Mouse (Mus musculus): ENCODE results near the gene Gm20422. TPM values are rescaled to one million over a fixed set of nuclear protein-coding genes. Genes with fewer than 3 reads are reported as not detected.

Gene Gm20422
- polyA plus RNA-seq, 1 experiment from 2014 or later: not detected

GRCm38 (mm10) chr8:69789731-69790130, 15.0 kb upstream of the Gm20422 start:
- Histone ChIP-seq H3K4me1 (ENCODE audit: control insufficient read depth, insufficient read depth, low read length) (peaks cover 12% of the 10 kb centered on the region), H3K4me3 (ENCODE audit: low read length) (0 out of 2 replicates have a peak overlapping the region, but pooled peaks have one; percentile 99), H3K27me3 (ENCODE audit: control insufficient read depth, insufficient read depth, low read length) (no peaks in the 10 kb centered on the region), H3K9me3 (ENCODE audit: control insufficient read depth, low read length) (no peaks in the 10 kb centered on the region), H3K27ac (ENCODE audit: low read depth, low read length) (no peak overlapping the region), H3K9ac (ENCODE audit: low read depth, low read length) (no peak overlapping the region), H3K4me2 (replicated peaks; ENCODE audit: low read depth, low read length) (peak overlapping the region; percentile 79), H3K36me3 (ENCODE audit: control insufficient read depth, insufficient read depth, low read length) (peaks cover 16% of the 10 kb centered on the region)
- ATAC-seq (ENCODE audit: low FRiP score, low TSS enrichment): no peak
- 74% methylated on average over 5 of the region's 5 CpGs for WGBS

GRCm38 (mm10) chr8:69789105-69789504, 14.4 kb upstream of the Gm20422 start:
- H3K4me3 ChIP-seq (ENCODE audit: low read length): no peak overlapping the region

DNA sequence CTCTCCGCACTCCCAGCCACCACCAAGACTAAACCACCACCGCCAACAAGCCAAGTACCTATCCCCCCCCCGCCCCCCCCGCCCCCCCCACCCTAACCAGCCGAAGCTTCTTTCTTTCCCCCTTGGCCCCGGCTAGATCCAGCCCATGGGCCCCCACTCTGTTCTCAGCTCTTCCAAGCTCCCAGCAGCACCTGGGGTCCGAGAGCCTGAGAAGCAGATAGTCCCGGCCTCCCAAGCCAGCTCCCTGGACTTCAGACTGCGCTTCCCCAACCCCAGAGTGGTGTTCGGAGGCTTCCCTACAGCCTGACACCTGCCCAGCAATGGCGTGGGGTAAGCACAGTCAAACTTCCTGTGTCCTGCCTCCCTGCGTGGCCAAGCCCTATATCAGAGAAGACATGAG, 2.4 kb upstream of the Gm20422 start:
- Histone ChIP-seq H3K27me3 (ENCODE audit: control insufficient read depth, insufficient read depth, low read length) (no peaks in the 10 kb centered on the region), H3K4me2 (replicated peaks; ENCODE audit: low read depth, low read length) (no peak overlapping the region), H3K4me3 (ENCODE audit: low read length) (no peak overlapping the region), H3K9ac (ENCODE audit: low read depth, low read length) (no peak overlapping the region), H3K4me1 (ENCODE audit: control insufficient read depth, insufficient read depth, low read length) (peaks cover 10% of the 10 kb centered on the region; the same call in 1 of the 2 replicates), H3K27ac (ENCODE audit: low read depth, low read length) (no peak overlapping the region), H3K36me3 (ENCODE audit: control insufficient read depth, insufficient read depth, low read length) (no peaks in the 10 kb centered on the region), H3K9me3 (ENCODE audit: control insufficient read depth, low read length) (no peaks in the 10 kb centered on the region)
- no peak for ATAC-seq (ENCODE audit: low FRiP score, low TSS enrichment)
- 72% methylated on average over 9 of the region's 12 CpGs for WGBS

More at GRCm38 (mm10) chr8:69789105-69789504, 14.4 kb upstream of the Gm20422 start:
- Histone ChIP-seq H3K27me3 (ENCODE audit: control insufficient read depth, insufficient read depth, low read length) (no peaks in the 10 kb centered on the region), H3K9me3 (ENCODE audit: control insufficient read depth, low read length) (no peaks in the 10 kb centered on the region), H3K36me3 (ENCODE audit: control insufficient read depth, insufficient read depth, low read length) (peaks cover 9% of the 10 kb centered on the region), H3K4me2 (replicated peaks; ENCODE audit: low read depth, low read length) (no peak overlapping the region), H3K9ac (ENCODE audit: low read depth, low read length) (no peak overlapping the region), H3K27ac (ENCODE audit: low read depth, low read length) (no peak overlapping the region), H3K4me1 (ENCODE audit: control insufficient read depth, insufficient read depth, low read length) (peaks cover 12% of the 10 kb centered on the region)
- WGBS: 90% methylated on average over 5 of the region's 5 CpGs
- ATAC-seq (ENCODE audit: low FRiP score, low TSS enrichment): no peak

DNA sequence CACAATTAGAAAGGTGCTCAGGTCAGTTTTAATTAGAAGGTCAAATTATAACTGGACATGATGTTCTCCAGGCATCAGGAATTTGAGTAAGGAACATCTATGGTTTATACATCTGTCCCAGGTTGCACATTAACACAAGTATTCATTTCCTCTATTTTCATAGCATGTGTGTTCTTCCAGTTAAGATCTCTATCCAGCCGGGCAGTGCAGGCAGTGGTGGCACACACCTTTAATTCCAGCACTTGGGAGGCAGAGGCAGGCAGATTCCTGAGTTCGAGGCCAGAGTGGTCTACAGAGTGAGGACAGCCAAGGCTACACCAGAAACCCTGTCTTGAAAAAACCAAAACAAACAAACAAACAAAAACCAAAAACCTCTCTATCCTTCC, 456 bp upstream of the Gm20422 start:
- ATAC-seq (ENCODE audit: low FRiP score, low TSS enrichment): no peak; the same call in 1 of the 2 replicates
- WGBS: 46% methylated on average over 2 of the region's 2 CpGs
- Histone ChIP-seq H3K4me2 (replicated peaks; ENCODE audit: low read depth, low read length) (peak overlapping the region; percentile 36), H3K27ac (ENCODE audit: low read depth, low read length) (no peak overlapping the region), H3K4me1 (ENCODE audit: control insufficient read depth, insufficient read depth, low read length) (peaks cover 10% of the 10 kb centered on the region; the same call in 1 of the 2 replicates), H3K36me3 (ENCODE audit: control insufficient read depth, insufficient read depth, low read length) (0 out of 2 replicates have a peak, but pooled peaks cover 4% of the 10 kb centered on the region), H3K9me3 (ENCODE audit: control insufficient read depth, low read length) (no peaks in the 10 kb centered on the region), H3K4me3 (ENCODE audit: low read length) (peak overlapping the region; percentile 82), H3K27me3 (ENCODE audit: control insufficient read depth, insufficient read depth, low read length) (no peaks in the 10 kb centered on the region), H3K9ac (ENCODE audit: low read depth, low read length) (no peak overlapping the region)

GRCm38 (mm10) chr8:69772106-69772505, 2.6 kb downstream of the Gm20422 start:
- ATAC-seq (ENCODE audit: low FRiP score, low TSS enrichment): no peak
- 83% methylated on average over 2 of the region's 2 CpGs for WGBS
- Histone ChIP-seq H3K27ac (ENCODE audit: low read depth, low read length) (no peak overlapping the region), H3K4me2 (replicated peaks; ENCODE audit: low read depth, low read length) (no peak overlapping the region), H3K9ac (ENCODE audit: low read depth, low read length) (no peak overlapping the region), H3K27me3 (ENCODE audit: control insufficient read depth, insufficient read depth, low read length) (no peaks in the 10 kb centered on the region), H3K36me3 (ENCODE audit: control insufficient read depth, insufficient read depth, low read length) (peaks cover 32% of the 10 kb centered on the region), H3K9me3 (ENCODE audit: control insufficient read depth, low read length) (no peaks in the 10 kb centered on the region), H3K4me3 (ENCODE audit: low read length) (no peak overlapping the region), H3K4me1 (ENCODE audit: control insufficient read depth, insufficient read depth, low read length) (peaks cover 10% of the 10 kb centered on the region; the same call in 1 of the 2 replicates)

DNA sequence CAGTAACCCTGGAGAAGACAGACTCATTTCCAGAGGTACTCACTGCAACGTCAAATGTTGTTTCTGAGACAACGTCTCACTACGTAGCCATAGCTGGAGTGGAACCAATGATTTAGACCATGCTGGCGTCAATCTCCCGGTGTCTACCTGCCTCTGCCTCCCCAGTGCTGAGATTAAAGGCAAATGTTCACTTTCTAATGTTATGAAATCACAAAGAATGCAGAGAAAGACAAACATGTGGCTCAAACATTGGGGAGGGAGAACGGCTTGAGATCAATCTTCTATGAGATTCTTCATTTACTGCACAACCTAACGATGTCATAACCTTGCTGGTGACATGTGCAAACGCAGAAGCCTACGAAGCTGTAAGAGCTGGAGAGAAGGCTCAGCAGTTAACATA, 3.5 kb downstream of the Gm20422 start:
- H3K9me3 ChIP-seq (ENCODE audit: control insufficient read depth, low read length): peaks cover 5% of the 10 kb centered on the region; the same call in 1 of the 2 replicates
- peaks cover 41% of the 10 kb centered on the region for H3K36me3 ChIP-seq (ENCODE audit: control insufficient read depth, insufficient read depth, low read length)
- no peak overlapping the region for H3K4me2 ChIP-seq (replicated peaks; ENCODE audit: low read depth, low read length)
- no peak overlapping the region for H3K27ac ChIP-seq (ENCODE audit: low read depth, low read length)
- ATAC-seq (ENCODE audit: low FRiP score, low TSS enrichment): no peak
- no peak overlapping the region for H3K9ac ChIP-seq (ENCODE audit: low read depth, low read length)
- H3K4me1 ChIP-seq (ENCODE audit: control insufficient read depth, insufficient read depth, low read length): peaks cover 10% of the 10 kb centered on the region; the same call in 1 of the 2 replicates
- WGBS: 86% methylated on average over 9 of the region's 9 CpGs
- H3K4me3 ChIP-seq (ENCODE audit: low read length): no peak overlapping the region
- no peaks in the 10 kb centered on the region for H3K27me3 ChIP-seq (ENCODE audit: control insufficient read depth, insufficient read depth, low read length)

DNA sequence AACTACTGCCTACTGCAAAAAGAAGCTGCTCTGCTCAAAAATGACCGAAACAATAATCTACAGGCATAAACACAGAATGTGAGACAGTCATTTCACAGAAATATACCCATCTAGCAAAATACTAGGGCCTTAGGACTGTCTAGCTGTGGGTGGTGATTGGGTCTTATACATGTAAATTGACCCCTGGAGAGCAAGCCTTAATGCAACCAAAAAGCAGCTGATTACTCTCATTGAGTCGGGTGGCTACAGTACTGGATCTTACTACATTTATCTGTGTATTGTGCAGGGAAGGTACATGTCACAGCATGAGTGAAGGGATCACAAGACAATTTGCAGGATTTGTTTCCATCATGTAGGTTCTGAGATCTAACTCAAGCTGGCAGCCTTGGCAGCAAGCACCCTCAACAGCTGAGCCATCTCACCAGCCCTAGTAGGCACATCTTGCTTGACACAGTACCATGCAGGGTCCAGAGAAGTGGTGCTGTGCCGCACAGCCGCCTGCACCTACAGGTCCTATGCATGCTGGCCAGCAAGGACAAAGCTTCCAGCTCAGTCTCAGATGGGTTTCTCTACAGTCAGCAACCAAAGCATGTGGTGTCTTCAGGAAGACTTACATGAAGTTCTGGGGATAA, 12.8 kb downstream of the Gm20422 start:
- 94% methylated on average over 4 of the region's 4 CpGs for WGBS
- Histone ChIP-seq H3K27ac (ENCODE audit: low read depth, low read length) (no peak overlapping the region), H3K36me3 (ENCODE audit: control insufficient read depth, insufficient read depth, low read length) (peaks cover 66% of the 10 kb centered on the region), H3K9ac (ENCODE audit: low read depth, low read length) (no peak overlapping the region), H3K4me3 (ENCODE audit: low read length) (no peak overlapping the region), H3K4me2 (replicated peaks; ENCODE audit: low read depth, low read length) (no peak overlapping the region), H3K27me3 (ENCODE audit: control insufficient read depth, insufficient read depth, low read length) (no peaks in the 10 kb centered on the region), H3K9me3 (ENCODE audit: control insufficient read depth, low read length) (peaks cover 11% of the 10 kb centered on the region; the same call in 1 of the 2 replicates), H3K4me1 (ENCODE audit: control insufficient read depth, insufficient read depth, low read length) (no peaks in the 10 kb centered on the region)
- ATAC-seq (ENCODE audit: low FRiP score, low TSS enrichment): no peak

DNA sequence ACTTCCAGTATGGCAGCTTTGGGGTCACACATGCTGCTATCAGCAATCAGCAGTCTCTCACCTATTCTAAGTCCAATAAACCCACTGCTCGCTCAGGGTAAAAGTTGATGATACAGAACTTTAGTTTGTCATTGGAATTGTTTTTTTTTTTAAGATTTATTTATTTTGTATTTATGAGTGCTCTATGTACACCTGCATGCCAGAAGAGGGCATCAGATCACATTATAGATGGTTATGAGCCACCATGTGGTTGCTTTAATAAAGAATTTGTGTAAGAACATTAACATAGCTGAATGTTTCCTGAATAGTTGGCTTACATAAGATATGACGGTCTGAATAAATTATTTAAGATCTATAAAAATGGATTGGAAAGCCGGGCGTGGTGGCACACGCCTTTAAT, 16.4 kb downstream of the Gm20422 start:
- Histone ChIP-seq H3K9me3 (ENCODE audit: control insufficient read depth, low read length) (no peaks in the 10 kb centered on the region), H3K4me3 (ENCODE audit: low read length) (no peak overlapping the region), H3K27me3 (ENCODE audit: control insufficient read depth, insufficient read depth, low read length) (no peaks in the 10 kb centered on the region), H3K4me1 (ENCODE audit: control insufficient read depth, insufficient read depth, low read length) (no peaks in the 10 kb centered on the region), H3K36me3 (ENCODE audit: control insufficient read depth, insufficient read depth, low read length) (peaks cover 48% of the 10 kb centered on the region), H3K9ac (ENCODE audit: low read depth, low read length) (no peak overlapping the region), H3K27ac (ENCODE audit: low read depth, low read length) (no peak overlapping the region), H3K4me2 (replicated peaks; ENCODE audit: low read depth, low read length) (no peak overlapping the region)
- WGBS: 97% methylated on average over 5 of the region's 5 CpGs
- ATAC-seq (ENCODE audit: low FRiP score, low TSS enrichment): no peak

- Histone ChIP-seq H3K4me3 (ENCODE audit: low read length) (no peak overlapping the region), H3K36me3 (ENCODE audit: control insufficient read depth, insufficient read depth, low read length) (peaks cover 16% of the 10 kb centered on the region; the same call in 1 of the 2 replicates), H3K9me3 (ENCODE audit: control insufficient read depth, low read length) (no peaks in the 10 kb centered on the region), H3K27me3 (ENCODE audit: control insufficient read depth, insufficient read depth, low read length) (no peaks in the 10 kb centered on the region), H3K27ac (ENCODE audit: low read depth, low read length) (no peak overlapping the region), H3K4me2 (replicated peaks; ENCODE audit: low read depth, low read length) (no peak overlapping the region), H3K4me1 (ENCODE audit: control insufficient read depth, insufficient read depth, low read length) (no peaks in the 10 kb centered on the region), H3K9ac (ENCODE audit: low read depth, low read length) (no peak overlapping the region)
- ATAC-seq (ENCODE audit: low FRiP score, low TSS enrichment): no peak
- WGBS: 97% methylated on average over 2 of the region's 2 CpGs
These were observed 22.2 kb downstream of the Gm20422 start for GRCm38 (mm10) chr8:69752437-69752836.

Measured in kidney, embryonic 14.5 days (tissue).